Mouse (Mus musculus) CH12.LX (cell line): Measurements from ENCODE around the gene Asl.

Experiments used
- CHD1 ChIP-seq: IDR thresholded peaks from 2 replicates; pipeline ENCODE4 v1.6.1; 2012; ENCODE audit warnings: low read depth, low read length, improper control_type of control experiment, inconsistent platforms
- CTCF ChIP-seq, 2 experiments: IDR thresholded peaks in 1 of 2; conservative IDR thresholded peaks in 1 of 2; 2 replicates each; pipeline ENCODE4 v1.5.1; 2011 to 2012; ENCODE audit warnings: low read depth in 2 of 2, low read length in 2 of 2, improper control_type of control experiment in 1 of 2, inconsistent platforms in 1 of 2, mild to moderate bottlenecking in 1 of 2, moderate library complexity in 1 of 2
- E2F4 ChIP-seq: IDR thresholded peaks from 2 replicates; pipeline ENCODE4 v1.6.1; 2011; ENCODE audit warnings: low read depth, low read length, improper control_type of control experiment; ENCODE audit not compliant: insufficient replicate concordance
- ETS1 ChIP-seq: conservative IDR thresholded peaks from 2 replicates; pipeline ENCODE4 v1.6.1; 2012; ENCODE audit warnings: low read depth, mild to moderate bottlenecking, inconsistent platforms, low read length, improper control_type of control experiment, moderate library complexity
- HCFC1 ChIP-seq: IDR thresholded peaks from 2 replicates; pipeline ENCODE4 v1.6.1; 2012; ENCODE audit warnings: low read depth, mild to moderate bottlenecking, inconsistent platforms, low read length, improper control_type of control experiment
- IRF4 ChIP-seq: IDR thresholded peaks from 2 replicates; pipeline ENCODE4 v1.6.1; 2014; ENCODE audit warnings: low read depth, mild to moderate bottlenecking, inconsistent platforms, low read length, improper control_type of control experiment
- MAFK ChIP-seq: IDR thresholded peaks from 2 replicates; pipeline ENCODE4 v1.6.1; 2011; ENCODE audit warnings: low read length, improper control_type of control experiment; ENCODE audit not compliant: insufficient replicate concordance
- MXI1 ChIP-seq: IDR thresholded peaks from 2 replicates; pipeline ENCODE4 v1.6.1; 2011; ENCODE audit warnings: mild to moderate bottlenecking, low read depth, low read length, improper control_type of control experiment
- NELFE ChIP-seq: IDR thresholded peaks from 2 replicates; pipeline ENCODE4 v1.6.1; 2011; ENCODE audit warnings: low read depth, low read length, improper control_type of control experiment
- NRF1 ChIP-seq: IDR thresholded peaks from 2 replicates; pipeline ENCODE4 v1.6.1; 2014; ENCODE audit warnings: low read depth, mild to moderate bottlenecking, inconsistent platforms, low read length, improper control_type of control experiment, moderate library complexity
- POLR2A ChIP-seq: IDR thresholded peaks from 2 replicates; pipeline ENCODE4 v1.6.1; 2011; ENCODE audit warnings: low read depth, mild to moderate bottlenecking, improper control_type of control experiment, low read length
- ZKSCAN1 ChIP-seq: IDR thresholded peaks from 2 replicates; pipeline ENCODE4 v1.6.1; 2012; ENCODE audit warnings: low read depth, inconsistent platforms, low read length, improper control_type of control experiment, borderline replicate concordance
- ZMIZ1 ChIP-seq: IDR thresholded peaks from 2 replicates; pipeline ENCODE4 v1.6.1; 2012; ENCODE audit warnings: low read depth, mild to moderate bottlenecking, inconsistent platforms, low read length, improper control_type of control experiment
- ZNF384 ChIP-seq: IDR thresholded peaks from 2 replicates; pipeline ENCODE4 v1.6.1; 2012; ENCODE audit warnings: low read depth, low read length, improper control_type of control experiment, inconsistent platforms

DNA sequence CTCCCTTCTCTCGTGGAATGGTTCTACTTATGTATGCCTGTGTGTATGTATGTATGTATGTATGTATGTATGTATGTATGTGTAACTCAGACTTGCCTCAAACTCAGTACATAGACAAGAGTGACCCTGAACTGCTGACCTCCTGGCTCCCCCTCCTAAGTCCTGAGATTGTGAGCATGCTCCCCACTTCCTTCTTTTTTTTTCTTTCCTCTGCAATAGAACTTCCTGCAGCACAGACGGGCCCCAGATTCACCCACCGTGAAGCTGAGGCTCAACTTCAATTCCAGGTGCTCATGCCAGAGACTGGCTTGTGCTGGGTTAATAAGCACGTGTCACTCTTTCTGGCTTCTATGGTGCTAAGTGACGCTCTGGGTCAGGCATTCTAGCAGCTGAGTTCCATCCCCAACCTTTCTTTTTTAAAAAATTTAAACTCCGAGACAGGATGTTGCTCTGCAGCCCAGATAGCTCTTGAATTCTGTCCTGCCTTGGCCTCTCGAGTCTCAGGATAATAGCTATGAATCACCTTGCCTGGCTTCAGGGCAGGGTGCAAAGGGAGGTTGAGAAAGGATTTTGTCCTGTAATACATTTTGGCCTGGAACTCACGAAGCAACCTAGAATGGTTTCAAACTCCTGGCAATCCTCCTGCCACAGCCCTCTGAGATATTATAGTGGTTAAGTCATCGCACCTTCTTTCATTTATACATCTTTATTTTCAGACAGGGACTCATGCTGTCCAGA lies 49.2 kb upstream of the Asl start:
- TF ChIP-seq E2F4 (no peak), ZNF384 (peak; percentile 77), CTCF (conservative IDR thresholded peaks at IDR 0.05 in 1 of 2, IDR thresholded peaks at IDR 0.05 in 1 of 2; ENCODE audit: low read depth in 2 of 2, low read length in 2 of 2) (no peak), ETS1 (no peak; the same call in 1 of the 2 replicates), POLR2A (no peak), IRF4 (no peak), MAFK (no peak), NELFE (no peak), NRF1 (no peak), MXI1 (0 out of 2 replicates have a peak, but pooled peaks have one; percentile 23), ZMIZ1 (no peak), CHD1 (no peak), HCFC1 (no peak), ZKSCAN1 (no peak)
